Mouse (Mus musculus) midbrain, postnatal 0 days (tissue): Measurements from ENCODE around the gene Tppp. TPM values are rescaled to one million over a fixed set of nuclear protein-coding genes. Genes with fewer than 3 reads are reported as not detected.
"Not testable (repeated sequence)": the region's sequence is repeated elsewhere in the genome, so short reads cannot be mapped to it uniquely, and the experiment has no call there.

ENCODE experiments used
- ATAC-seq: fragments of 200-750 bp; cut with Nextera tagmentation; 2 replicates; pipeline ENCODE4 v1.8.0; 2017; ENCODE audit warnings: moderate number of reproducible peaks, mild to moderate bottlenecking, moderate TSS enrichment, moderate library complexity; ENCODE audit not compliant: low FRiP score
- DNase-seq: peaks from one replicate; pipeline ENCODE4 v3.0.0-alpha.2; 2015; ENCODE audit warnings: low spot score
- H3K27ac ChIP-seq: fragments of 300-500 bp; sonication (generic); 2 replicates; pipeline ENCODE4 v1.5.1; 2014; ENCODE audit warnings: low read depth, mild to moderate bottlenecking, low read length, mixed read lengths
- H3K27me3 ChIP-seq: fragments of 300-500 bp; sonication (generic); 2 replicates; pipeline ENCODE4 v1.6.1; 2014; ENCODE audit warnings: low read length, control low read depth, mixed read lengths; ENCODE audit not compliant: insufficient read depth
- H3K36me3 ChIP-seq: fragments of 300-500 bp; sonication (generic); 2 replicates; pipeline ENCODE4 v1.6.1; 2014; ENCODE audit warnings: low read length, control low read depth, mixed read lengths; ENCODE audit not compliant: insufficient read depth
- H3K4me1 ChIP-seq: fragments of 300-500 bp; sonication (generic); 2 replicates; pipeline ENCODE4 v1.6.1; 2014; ENCODE audit warnings: mild to moderate bottlenecking, control low read depth, antibody characterized with exemption, low read length, mixed read lengths; ENCODE audit not compliant: insufficient read depth
- H3K4me2 ChIP-seq: fragments of 300-500 bp; sonication (generic); 2 replicates; pipeline ENCODE4 v1.6.1; 2014; ENCODE audit warnings: low read depth, mild to moderate bottlenecking, low read length, mixed read lengths; ENCODE audit not compliant: poor library complexity, severe bottlenecking
- H3K4me3 ChIP-seq: fragments of 300-500 bp; sonication (generic); 2 replicates; pipeline ENCODE4 v1.5.1; 2014; ENCODE audit warnings: low read depth, mild to moderate bottlenecking, low read length, moderate library complexity
- H3K9ac ChIP-seq: fragments of 300-500 bp; sonication (generic); replicated peaks from 2 replicates; pipeline ENCODE4 v1.6.1; 2014; ENCODE audit warnings: mild to moderate bottlenecking, low read length, moderate library complexity, mixed read lengths; ENCODE audit not compliant: poor library complexity, severe bottlenecking
- H3K9me3 ChIP-seq: fragments of 300-500 bp; sonication (generic); 2 replicates; pipeline ENCODE4 v1.6.1; 2016; ENCODE audit warnings: low read length, control low read depth
- CTCF ChIP-seq: IDR thresholded peaks from 2 replicates; pipeline ENCODE4 v1.5.1; 2016; ENCODE audit warnings: antibody characterized with exemption, mild to moderate bottlenecking
- WGBS: fragments of 180-500 bp; shearing (Covaris S2); extraction: QIAGEN DNeasy Blood & Tissue Kit; methylation state at CpG from one replicate; pipeline ENCODE4 v1.1.7; 2014; 5-methylcytosine and 5-hydroxymethylcytosine counted together
- polyA plus RNA-seq: library from polyadenylated mRNA; unstranded; fragments of >200 nt; fragmentation: Nextera tagmentation; extraction: Ambion mirVana; gene quantifications from 2 replicates; pipeline ENCODE4 v1.2.1, GENCODE M21; 2015
- total RNA-seq: library from RNA; depleted of rRNA; stranded (reverse); fragments of >200 nt; gene quantifications from 2 replicates; pipeline ENCODE4 v1.2.3, GENCODE M21; 2014; rRNA removed

Gene Tppp
- total and polyA plus RNA-seq, 2 experiments from 2014 or later: 8.3 to 35.9 TPM

GRCm38 (mm10) chr13:74063340-74064050, 54.3 kb downstream of the Tppp start:
- H3K9ac ChIP-seq: no peak overlapping the region
- ATAC-seq (no peak), DNase-seq (no peak)
- H3K27ac ChIP-seq: no peak overlapping the region
- H3K9me3 ChIP-seq: no peaks in the 10 kb centered on the region
- no peak for TF ChIP-seq CTCF
- no peaks in the 10 kb centered on the region for H3K36me3 ChIP-seq
- WGBS: 92% methylated on average over 1 of the region's 1 CpGs
- H3K4me1 ChIP-seq: no peaks in the 10 kb centered on the region
- no peaks in the 10 kb centered on the region for H3K27me3 ChIP-seq
- H3K4me3 ChIP-seq: no peak overlapping the region
- H3K4me2 ChIP-seq: no peak overlapping the region

GRCm38 (mm10) chr13:74066576-74066975, 57.4 kb downstream of the Tppp start:
- WGBS: 77% methylated on average over 1 of the region's 1 CpGs
- Histone ChIP-seq H3K4me1 (no peaks in the 10 kb centered on the region), H3K36me3 (no peaks in the 10 kb centered on the region), H3K27me3 (no peaks in the 10 kb centered on the region), H3K4me3 (no peak overlapping the region), H3K4me2 (no peak overlapping the region), H3K27ac (no peak overlapping the region), H3K9me3 (no peaks in the 10 kb centered on the region), H3K9ac (no peak overlapping the region)
- ATAC-seq (no peak), DNase-seq (no peak)
- TF ChIP-seq CTCF: no peak

DNA sequence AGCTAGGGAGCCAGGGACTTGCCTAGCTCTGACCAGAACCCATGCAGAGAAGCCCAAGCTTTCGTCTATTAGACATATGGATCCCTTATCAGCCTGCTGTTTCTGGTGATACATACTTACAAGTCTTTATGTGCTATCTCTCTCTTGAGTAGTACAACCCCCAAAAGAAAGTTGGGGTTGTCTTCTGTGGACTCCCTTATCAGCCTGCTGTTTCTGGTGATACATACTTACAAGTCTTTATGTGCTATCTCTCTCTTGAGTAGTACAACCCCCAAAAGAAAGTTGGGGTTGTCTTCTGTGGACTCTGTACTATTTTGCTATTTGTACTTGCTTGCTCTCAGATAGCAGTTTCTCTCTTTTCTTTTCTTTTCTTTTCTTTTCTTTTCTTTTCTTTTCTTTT, 62.0 kb downstream of the Tppp start:
- not testable (repeated sequence) for H3K9me3 ChIP-seq, H3K27me3 ChIP-seq, H3K9ac ChIP-seq, H3K36me3 ChIP-seq, H3K27ac ChIP-seq, H3K4me3 ChIP-seq, DNase-seq, H3K4me1 ChIP-seq, ATAC-seq, H3K4me2 ChIP-seq
- WGBS: 69% methylated on average over 1 of the region's 1 CpGs

GRCm38 (mm10) chr13:74071714-74072113, 62.5 kb downstream of the Tppp start:
- H3K9ac ChIP-seq: no peak overlapping the region
- TF ChIP-seq CTCF: no peak
- no peaks in the 10 kb centered on the region for H3K27me3 ChIP-seq
- no peak overlapping the region for H3K4me2 ChIP-seq
- no peaks in the 10 kb centered on the region for H3K4me1 ChIP-seq
- H3K9me3 ChIP-seq: no peaks in the 10 kb centered on the region
- H3K4me3 ChIP-seq: no peak overlapping the region
- H3K27ac ChIP-seq: no peak overlapping the region
- DNase-seq: no peak
- WGBS: 85% methylated on average over 3 of the region's 3 CpGs
- no peak for ATAC-seq
- H3K36me3 ChIP-seq: no peaks in the 10 kb centered on the region

- DNase-seq (no peak), ATAC-seq (no peak)
- no peak overlapping the region for H3K4me2 ChIP-seq
- H3K4me3 ChIP-seq: no peak overlapping the region
- no peak for TF ChIP-seq CTCF
- no peaks in the 10 kb centered on the region for H3K36me3 ChIP-seq
- H3K27ac ChIP-seq: no peak overlapping the region
- 90% methylated on average over 7 of the region's 7 CpGs for WGBS
- H3K4me1 ChIP-seq: no peaks in the 10 kb centered on the region
- no peak overlapping the region for H3K9ac ChIP-seq
- H3K9me3 ChIP-seq: no peaks in the 10 kb centered on the region
- H3K27me3 ChIP-seq: no peaks in the 10 kb centered on the region
These were observed 64.2 kb downstream of the Tppp start for GRCm38 (mm10) chr13:74073369-74073768.

Other genes starting within 250 kb of the Tppp start
- gene Nkd2, start 161.8 kb upstream of the Tppp start, total RNA-seq: 31.5 and 32.6 TPM in 2 replicates
- gene Nkd2, start 161.8 kb upstream of the Tppp start, polyA plus RNA-seq: 18.8 and 20.1 TPM in 2 replicates
- 2.5 and 5.5 TPM in 2 replicates for gene Trip13, start 71.6 kb upstream of the Tppp start, total RNA-seq
- 8.2 and 9.5 TPM in 2 replicates for gene Trip13, start 71.6 kb upstream of the Tppp start, polyA plus RNA-seq
- gene Brd9, start 71.6 kb upstream of the Tppp start, total RNA-seq: 84.1 and 111 TPM in 2 replicates
- 86.1 and 90.5 TPM in 2 replicates for gene Brd9, start 71.6 kb upstream of the Tppp start, polyA plus RNA-seq
- gene Zdhhc11, start 45.6 kb upstream of the Tppp start, total RNA-seq: not detected in 2 replicates
- gene Zdhhc11, start 45.6 kb upstream of the Tppp start, polyA plus RNA-seq: not detected in 2 replicates
- 3.2 and 8.1 TPM in 2 replicates for gene Cep72, start 52.9 kb downstream of the Tppp start, total RNA-seq
- 5.1 and 6.1 TPM in 2 replicates for gene Cep72, start 52.9 kb downstream of the Tppp start, polyA plus RNA-seq
- gene Slc9a3, start 112.0 kb downstream of the Tppp start, total RNA-seq: 0.49 and 1.4 TPM in 2 replicates
- 1.0 and 1.1 TPM in 2 replicates for gene Slc9a3, start 112.0 kb downstream of the Tppp start, polyA plus RNA-seq
- gene Exoc3, start 199.3 kb downstream of the Tppp start, total RNA-seq: 62.5 and 112 TPM in 2 replicates
- gene Exoc3, start 199.3 kb downstream of the Tppp start, polyA plus RNA-seq: 106 and 113 TPM in 2 replicates